Mouse (Mus musculus) embryonic facial prominence, embryonic 11.5 days (tissue): ENCODE measurements around the gene Rasgrf1. TPM values are rescaled to one million over a fixed set of nuclear protein-coding genes. Genes with fewer than 3 reads are reported as not detected.

Experiments used
- ATAC-seq: fragments of 200-750 bp; cut with Nextera tagmentation; replicated peaks from 2 replicates; pipeline ENCODE4 v1.8.0; 2017; ENCODE audit warnings: low read depth; ENCODE audit not compliant: insufficient number of reproducible peaks, low FRiP score, low TSS enrichment
- DNase-seq: peaks from one replicate; pipeline ENCODE4 v3.0.0-alpha.2; 2015; ENCODE audit warnings: low spot score
- H3K27ac ChIP-seq: fragments of 300-500 bp; sonication (generic); replicated peaks from 2 replicates; pipeline ENCODE4 v1.5.1; 2014; ENCODE audit warnings: mild to moderate bottlenecking, low read depth, low read length, control low read depth
- H3K27me3 ChIP-seq: fragments of 300-500 bp; sonication (generic); 2 replicates; pipeline ENCODE4 v1.6.1; 2014; ENCODE audit warnings: mild to moderate bottlenecking, low read length, moderate library complexity, mixed read lengths; ENCODE audit not compliant: control insufficient read depth, insufficient read depth
- H3K36me3 ChIP-seq: fragments of 300-500 bp; sonication (generic); replicated peaks from 2 replicates; pipeline ENCODE4 v1.6.1; 2014; ENCODE audit warnings: low read depth, mild to moderate bottlenecking, low read length, moderate library complexity, mixed read lengths; ENCODE audit not compliant: control insufficient read depth, insufficient read depth
- H3K4me1 ChIP-seq: fragments of 300-500 bp; sonication (generic); 2 replicates; pipeline ENCODE4 v1.6.1; 2014; ENCODE audit warnings: low read length, mixed read lengths; ENCODE audit not compliant: control insufficient read depth, insufficient read depth
- H3K4me2 ChIP-seq: fragments of 300-500 bp; sonication (generic); 2 replicates; pipeline ENCODE4 v1.6.1; 2014; ENCODE audit warnings: low read depth, mild to moderate bottlenecking, control low read depth, low read length, moderate library complexity
- H3K4me3 ChIP-seq: fragments of 300-500 bp; sonication (generic); 2 replicates; pipeline ENCODE4 v1.5.1; 2014; ENCODE audit warnings: low read depth, low read length, control low read depth
- H3K9ac ChIP-seq: fragments of 300-500 bp; sonication (generic); replicated peaks from 2 replicates; pipeline ENCODE4 v1.6.1; 2014; ENCODE audit warnings: mild to moderate bottlenecking, control low read depth, low read length
- H3K9me3 ChIP-seq: fragments of 300-500 bp; sonication (generic); replicated peaks from 2 replicates; pipeline ENCODE4 v1.6.1; 2016; ENCODE audit warnings: mild to moderate bottlenecking, low read length, inconsistent platforms, mixed read lengths; ENCODE audit not compliant: control insufficient read depth
- WGBS: fragments of 180-500 bp; shearing (Covaris S2); extraction: QIAGEN DNeasy Blood & Tissue Kit; methylation state at CpG from one replicate; pipeline ENCODE4 v1.1.7; 2014; 5-methylcytosine and 5-hydroxymethylcytosine counted together
- polyA plus RNA-seq: library from polyadenylated mRNA; unstranded; fragments of >200 nt; fragmentation: Nextera tagmentation; extraction: Ambion mirVana; gene quantifications from 2 replicates; pipeline ENCODE4 v1.2.1, GENCODE M21; 2014

The Rasgrf1 gene
- polyA plus RNA-seq, 1 experiment from 2014 or later, result not detected

- H3K27me3 ChIP-seq, result no peaks in the 10 kb centered on the region
- no peaks in the 10 kb centered on the region for H3K36me3 ChIP-seq
- H3K9me3 ChIP-seq, result no peaks in the 10 kb centered on the region
- no peak overlapping the region for H3K27ac ChIP-seq
- H3K4me3 ChIP-seq, result no peak overlapping the region
- no peak overlapping the region for H3K4me2 ChIP-seq
- no peak overlapping the region for H3K9ac ChIP-seq
- 77% methylated on average over 1 of the region's 1 CpGs for WGBS
- H3K4me1 ChIP-seq, result no peaks in the 10 kb centered on the region
- ATAC-seq (no peak), DNase-seq (no peak)
Observed at GRCm38 (mm10) chr9:89922666-89923065, 13.0 kb downstream of the Rasgrf1 start.

GRCm38 (mm10) chr9:89924836-89925235, 15.1 kb downstream of the Rasgrf1 start:
- Histone ChIP-seq H3K27ac (no peak overlapping the region), H3K36me3 (no peaks in the 10 kb centered on the region), H3K27me3 (no peaks in the 10 kb centered on the region), H3K4me2 (no peak overlapping the region), H3K9ac (no peak overlapping the region), H3K9me3 (no peaks in the 10 kb centered on the region), H3K4me1 (no peaks in the 10 kb centered on the region), H3K4me3 (no peak overlapping the region)
- DNase-seq, result no peak
- no peak for ATAC-seq
- 78% methylated on average over 1 of the region's 1 CpGs for WGBS

DNA sequence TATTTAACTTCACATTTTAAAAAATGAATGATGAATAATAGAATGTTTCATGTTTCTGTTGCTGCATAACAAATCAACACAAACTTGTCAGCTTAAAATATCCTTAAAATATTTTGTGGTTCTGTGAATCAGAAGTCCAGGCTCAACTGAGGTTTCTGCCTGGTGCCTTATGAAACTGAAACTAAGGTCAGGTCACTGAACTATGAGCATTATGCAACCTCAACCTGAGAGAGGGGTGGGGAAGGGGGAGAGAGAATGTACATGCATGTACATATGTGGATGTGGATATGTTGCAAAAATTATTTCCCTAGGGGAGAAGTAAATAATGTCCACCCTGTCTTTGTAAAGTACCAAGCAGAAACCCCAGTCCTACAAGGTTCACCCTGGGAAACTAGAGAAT, 18.8 kb downstream of the Rasgrf1 start:
- Histone ChIP-seq H3K36me3 (no peaks in the 10 kb centered on the region), H3K9ac (no peak overlapping the region), H3K27me3 (no peaks in the 10 kb centered on the region), H3K4me1 (no peaks in the 10 kb centered on the region), H3K4me3 (no peak overlapping the region), H3K9me3 (no peaks in the 10 kb centered on the region), H3K4me2 (no peak overlapping the region), H3K27ac (no peak overlapping the region)
- ATAC-seq (no peak), DNase-seq (no peak)

DNA sequence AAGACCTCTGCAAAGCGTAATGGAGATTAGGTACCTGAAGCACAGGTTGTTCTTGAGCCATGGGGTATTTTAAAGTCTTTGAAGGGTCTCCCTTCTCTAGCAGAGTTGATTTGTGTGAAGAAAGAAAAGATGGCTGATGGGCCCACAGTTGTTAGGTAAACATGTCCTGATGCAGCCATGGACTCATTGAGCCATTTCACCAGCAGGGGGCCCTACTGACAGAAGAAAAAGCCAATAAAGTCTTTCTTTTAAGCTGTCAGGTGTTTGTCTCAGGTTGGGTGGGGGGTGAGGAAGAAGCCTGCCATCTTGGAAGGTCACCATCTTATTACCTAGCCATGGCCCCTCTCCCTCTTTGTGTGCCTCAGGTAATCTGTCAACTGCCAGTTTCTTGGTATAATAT, 30.7 kb downstream of the Rasgrf1 start:
- Histone ChIP-seq H3K9ac (no peak overlapping the region), H3K9me3 (no peaks in the 10 kb centered on the region), H3K4me1 (no peaks in the 10 kb centered on the region), H3K27me3 (no peaks in the 10 kb centered on the region), H3K4me2 (no peak overlapping the region), H3K27ac (no peak overlapping the region), H3K4me3 (no peak overlapping the region), H3K36me3 (no peaks in the 10 kb centered on the region)
- no peak for DNase-seq
- WGBS, result 73% methylated on average over 1 of the region's 1 CpGs
- ATAC-seq, result no peak

- no peak overlapping the region for H3K4me2 ChIP-seq
- H3K9ac ChIP-seq, result no peak overlapping the region
- no peaks in the 10 kb centered on the region for H3K4me1 ChIP-seq
- no peak overlapping the region for H3K4me3 ChIP-seq
- no peaks in the 10 kb centered on the region for H3K9me3 ChIP-seq
- no peaks in the 10 kb centered on the region for H3K27me3 ChIP-seq
- ATAC-seq (no peak), DNase-seq (no peak)
- no peaks in the 10 kb centered on the region for H3K36me3 ChIP-seq
- 92% methylated on average over 9 of the region's 9 CpGs for WGBS
- no peak overlapping the region for H3K27ac ChIP-seq
Observed at GRCm38 (mm10) chr9:89946830-89947229, 37.1 kb downstream of the Rasgrf1 start.

- no peak overlapping the region for H3K9ac ChIP-seq
- DNase-seq, result no peak
- H3K4me2 ChIP-seq, result no peak overlapping the region
- no peaks in the 10 kb centered on the region for H3K36me3 ChIP-seq
- ATAC-seq, result no peak
- no peaks in the 10 kb centered on the region for H3K27me3 ChIP-seq
- H3K27ac ChIP-seq, result no peak overlapping the region
- 50% methylated on average over 5 of the region's 5 CpGs for whole genome bisulfite sequencing
- H3K9me3 ChIP-seq, result no peaks in the 10 kb centered on the region
- H3K4me3 ChIP-seq, result no peak overlapping the region
- no peaks in the 10 kb centered on the region for H3K4me1 ChIP-seq
Observed at GRCm38 (mm10) chr9:89948602-89949001, 38.9 kb downstream of the Rasgrf1 start.

GRCm38 (mm10) chr9:89953596-89954215, 44.0 kb downstream of the Rasgrf1 start:
- ATAC-seq (no peak), DNase-seq (no peak)
- Histone ChIP-seq H3K4me3 (no peak overlapping the region), H3K9ac (no peak overlapping the region), H3K9me3 (no peaks in the 10 kb centered on the region), H3K27me3 (no peaks in the 10 kb centered on the region), H3K4me2 (no peak overlapping the region), H3K27ac (no peak overlapping the region), H3K4me1 (no peaks in the 10 kb centered on the region), H3K36me3 (no peaks in the 10 kb centered on the region)
- 91% methylated on average over 22 of the region's 22 CpGs for WGBS

- H3K4me1 ChIP-seq, result no peaks in the 10 kb centered on the region
- ATAC-seq (no peak), DNase-seq (no peak)
- H3K27ac ChIP-seq, result no peak overlapping the region
- WGBS, result 63% methylated on average over 8 of the region's 8 CpGs
- no peak overlapping the region for H3K4me2 ChIP-seq
- H3K4me3 ChIP-seq, result no peak overlapping the region
- no peak overlapping the region for H3K9ac ChIP-seq
- no peaks in the 10 kb centered on the region for H3K9me3 ChIP-seq
- H3K27me3 ChIP-seq, result no peaks in the 10 kb centered on the region
- no peaks in the 10 kb centered on the region for H3K36me3 ChIP-seq
Observed at GRCm38 (mm10) chr9:89954860-89955479, 45.3 kb downstream of the Rasgrf1 start.
